Mouse (Mus musculus): ENCODE results near the gene Rere. TPM values are rescaled to one million over a fixed set of nuclear protein-coding genes. Genes with fewer than 3 reads are reported as not detected.
A peak's percentile ranks its signal among the peaks of the same experiment; 100 is the strongest.

The Rere gene
- polyA plus RNA-seq, 1 experiment from 2014 or later, result 44.4 TPM

DNA sequence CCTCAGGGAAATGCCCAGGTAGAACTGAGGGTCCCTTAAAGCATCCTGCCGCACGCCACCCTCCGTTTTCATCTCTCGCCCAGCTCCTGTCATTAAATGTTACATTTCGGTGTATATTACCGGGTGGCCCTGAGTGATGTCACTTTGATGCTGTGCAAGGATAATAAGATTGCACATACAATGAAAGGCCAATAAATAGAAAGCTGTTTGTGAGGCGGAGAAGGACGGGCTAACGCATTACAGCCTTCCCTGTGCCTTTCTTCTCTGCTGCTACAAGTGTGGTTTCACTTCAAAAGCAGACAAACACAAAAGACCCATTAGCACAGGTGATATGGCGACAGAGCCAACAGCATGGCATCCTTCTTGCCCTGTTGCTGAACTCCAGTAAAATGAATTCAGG is 320.0 kb downstream of the Rere start:
- Histone ChIP-seq H3K4me1 (replicated peaks; ENCODE audit: control insufficient read depth, insufficient read depth, low read length) (peaks cover 33% of the 10 kb centered on the region), H3K27ac (peak overlapping the region; percentile 72), H3K27me3 (ENCODE audit: control insufficient read depth, insufficient read depth, low read length) (no peaks in the 10 kb centered on the region), H3K4me2 (replicated peaks) (no peak overlapping the region), H3K4me3 (replicated peaks; ENCODE audit: low read length) (no peak overlapping the region), H3K9ac (no peak overlapping the region), H3K9me3 (ENCODE audit: control insufficient read depth, low read length) (no peaks in the 10 kb centered on the region), H3K36me3 (replicated peaks; ENCODE audit: control insufficient read depth, insufficient read depth) (no peaks in the 10 kb centered on the region)
- WGBS, result 64% methylated on average over 10 of the region's 10 CpGs
- ATAC-seq (ENCODE audit: low FRiP score), result no peak
- no peak for DNase-seq (ENCODE audit: low spot score)

GRCm38 (mm10) chr4:150603366-150604061 is 322.1 kb downstream of the Rere start:
- 100% methylated on average over 1 of the region's 1 CpGs for WGBS
- Histone ChIP-seq H3K4me2 (replicated peaks) (no peak overlapping the region), H3K36me3 (replicated peaks; ENCODE audit: control insufficient read depth, insufficient read depth) (no peaks in the 10 kb centered on the region), H3K27me3 (ENCODE audit: control insufficient read depth, insufficient read depth, low read length) (no peaks in the 10 kb centered on the region), H3K4me3 (replicated peaks; ENCODE audit: low read length) (no peak overlapping the region), H3K27ac (no peak overlapping the region), H3K4me1 (replicated peaks; ENCODE audit: control insufficient read depth, insufficient read depth, low read length) (peaks cover 45% of the 10 kb centered on the region), H3K9ac (no peak overlapping the region), H3K9me3 (ENCODE audit: control insufficient read depth, low read length) (no peaks in the 10 kb centered on the region)
- ATAC-seq (ENCODE audit: low FRiP score) (no peak), DNase-seq (ENCODE audit: low spot score) (no peak)

GRCm38 (mm10) chr4:150605804-150606203 is 324.4 kb downstream of the Rere start:
- Histone ChIP-seq H3K4me3 (replicated peaks; ENCODE audit: low read length) (no peak overlapping the region), H3K9me3 (ENCODE audit: control insufficient read depth, low read length) (no peaks in the 10 kb centered on the region), H3K36me3 (replicated peaks; ENCODE audit: control insufficient read depth, insufficient read depth) (no peaks in the 10 kb centered on the region; the same call in 1 of the 2 replicates), H3K27ac (peak overlapping the region; percentile 91), H3K4me2 (replicated peaks) (no peak overlapping the region), H3K27me3 (ENCODE audit: control insufficient read depth, insufficient read depth, low read length) (no peaks in the 10 kb centered on the region), H3K9ac (no peak overlapping the region), H3K4me1 (replicated peaks; ENCODE audit: control insufficient read depth, insufficient read depth, low read length) (peaks cover 34% of the 10 kb centered on the region)
- no peak for ATAC-seq (ENCODE audit: low FRiP score)
- 83% methylated on average over 3 of the region's 3 CpGs for WGBS
- DNase-seq (ENCODE audit: low spot score), result no peak

DNA sequence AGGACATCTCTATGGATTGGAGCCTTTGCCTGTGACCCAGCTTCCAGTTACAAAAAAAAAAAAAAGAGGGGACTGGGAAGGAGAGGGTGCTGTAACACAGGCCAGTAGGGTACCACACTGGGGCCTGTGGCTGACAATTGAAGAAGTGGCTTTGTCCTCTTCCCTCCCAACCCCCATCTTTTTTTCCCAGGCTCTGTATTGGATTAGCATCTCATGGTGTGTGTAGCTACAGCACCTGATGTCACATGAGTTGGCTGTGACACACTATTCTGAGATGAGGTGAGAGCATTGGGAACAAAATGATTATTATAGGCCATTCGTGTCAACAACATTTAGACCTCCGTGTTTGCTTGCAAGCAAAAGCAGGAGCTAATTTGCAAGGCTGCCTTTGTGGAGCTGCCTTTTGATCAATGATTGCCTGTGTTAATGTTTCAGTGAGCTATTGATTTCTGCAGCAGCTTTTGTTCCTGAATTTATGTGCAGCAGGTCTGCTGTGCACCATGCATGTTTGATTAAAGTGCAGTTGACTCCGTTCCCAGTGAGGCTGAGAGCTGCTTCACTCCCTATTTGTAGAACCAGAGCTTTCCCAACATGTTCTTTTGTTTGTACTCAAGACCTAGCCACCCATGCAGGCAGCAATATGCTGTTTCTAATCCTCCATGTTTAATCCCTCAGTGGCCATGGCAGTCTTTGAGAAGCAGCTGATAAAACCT is 325.2 kb downstream of the Rere start:
- DNase-seq (ENCODE audit: low spot score), result peak; percentile 50
- Histone ChIP-seq H3K27ac (peak overlapping the region; percentile 91), H3K36me3 (replicated peaks; ENCODE audit: control insufficient read depth, insufficient read depth) (peaks cover 6% of the 10 kb centered on the region), H3K27me3 (ENCODE audit: control insufficient read depth, insufficient read depth, low read length) (no peaks in the 10 kb centered on the region), H3K4me1 (replicated peaks; ENCODE audit: control insufficient read depth, insufficient read depth, low read length) (peaks cover 34% of the 10 kb centered on the region), H3K9me3 (ENCODE audit: control insufficient read depth, low read length) (no peaks in the 10 kb centered on the region), H3K4me3 (replicated peaks; ENCODE audit: low read length) (no peak overlapping the region), H3K4me2 (replicated peaks) (no peak overlapping the region), H3K9ac (peak overlapping the region; percentile 6; the same call in 1 of the 2 replicates)
- peak; percentile 59; the same call in 1 of the 2 replicates for ATAC-seq (ENCODE audit: low FRiP score)
- 22% methylated on average over 3 of the region's 3 CpGs for WGBS

DNA sequence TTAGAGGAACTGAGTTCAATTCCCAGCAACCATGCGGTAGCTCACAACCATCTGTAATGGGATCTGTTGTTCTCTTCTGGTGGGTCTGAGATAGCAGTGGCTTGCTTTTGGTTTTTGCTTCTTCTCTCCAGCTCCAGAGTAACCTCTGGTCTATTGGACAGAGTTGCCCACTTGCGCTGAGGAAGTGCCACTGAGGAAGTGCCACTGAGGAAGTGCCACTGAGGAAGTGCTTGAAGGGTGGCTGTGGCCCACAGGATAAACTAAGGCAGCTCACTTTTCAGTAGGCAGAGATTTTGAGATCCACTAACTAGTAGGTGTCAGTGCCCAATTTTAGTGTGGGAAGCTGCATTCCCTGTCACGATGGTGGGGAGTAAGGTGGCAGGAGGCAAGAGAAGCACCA is 327.2 kb downstream of the Rere start:
- peaks cover 26% of the 10 kb centered on the region for H3K36me3 ChIP-seq (replicated peaks; ENCODE audit: control insufficient read depth, insufficient read depth)
- H3K4me1 ChIP-seq (replicated peaks; ENCODE audit: control insufficient read depth, insufficient read depth, low read length), result peaks cover 34% of the 10 kb centered on the region
- WGBS, result 95% methylated on average over 3 of the region's 3 CpGs
- H3K9ac ChIP-seq, result no peak overlapping the region
- H3K27ac ChIP-seq, result no peak overlapping the region
- DNase-seq (ENCODE audit: low spot score) (no peak), ATAC-seq (ENCODE audit: low FRiP score) (no peak)
- H3K27me3 ChIP-seq (ENCODE audit: control insufficient read depth, insufficient read depth, low read length), result no peaks in the 10 kb centered on the region
- no peaks in the 10 kb centered on the region for H3K9me3 ChIP-seq (ENCODE audit: control insufficient read depth, low read length)
- no peak overlapping the region for H3K4me3 ChIP-seq (replicated peaks; ENCODE audit: low read length)
- H3K4me2 ChIP-seq (replicated peaks), result no peak overlapping the region

DNA sequence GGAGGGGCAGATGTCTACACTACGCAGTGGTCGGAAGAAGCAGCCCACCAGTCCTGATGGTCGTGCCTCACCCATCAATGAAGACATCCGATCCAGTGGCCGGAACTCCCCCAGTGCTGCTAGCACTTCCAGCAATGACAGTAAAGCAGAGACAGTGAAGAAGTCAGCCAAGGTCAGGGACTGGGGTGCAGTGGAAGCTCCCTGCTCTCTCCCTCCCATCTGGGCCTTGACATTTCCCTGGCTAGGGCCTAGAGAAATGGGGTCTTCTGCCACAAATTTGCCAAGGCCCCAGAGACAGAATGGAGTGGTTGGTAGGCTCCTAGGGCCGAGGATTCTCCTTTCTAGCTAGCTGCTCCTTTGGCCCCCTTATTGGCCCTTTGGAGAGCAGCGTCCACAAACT is 332.3 kb downstream of the Rere start:
- WGBS, result 94% methylated on average over 7 of the region's 7 CpGs

GRCm38 (mm10) chr4:150615251-150616028 is 334.0 kb downstream of the Rere start:
- Histone ChIP-seq H3K4me1 (replicated peaks; ENCODE audit: control insufficient read depth, insufficient read depth, low read length) (no peaks in the 10 kb centered on the region), H3K4me2 (replicated peaks) (no peak overlapping the region), H3K36me3 (replicated peaks; ENCODE audit: control insufficient read depth, insufficient read depth) (peaks cover 93% of the 10 kb centered on the region), H3K9me3 (ENCODE audit: control insufficient read depth, low read length) (no peaks in the 10 kb centered on the region), H3K27ac (no peak overlapping the region), H3K4me3 (replicated peaks; ENCODE audit: low read length) (no peak overlapping the region), H3K27me3 (ENCODE audit: control insufficient read depth, insufficient read depth, low read length) (no peaks in the 10 kb centered on the region), H3K9ac (no peak overlapping the region)
- ATAC-seq (ENCODE audit: low FRiP score), result no peak
- DNase-seq (ENCODE audit: low spot score), result no peak
- 97% methylated on average over 12 of the region's 12 CpGs for WGBS

More for the DNA sequence above, 332.3 kb downstream of the Rere start:
- Histone ChIP-seq H3K9ac (no peak overlapping the region), H3K36me3 (replicated peaks; ENCODE audit: control insufficient read depth, insufficient read depth) (peaks cover 77% of the 10 kb centered on the region), H3K27ac (no peak overlapping the region), H3K4me1 (replicated peaks; ENCODE audit: control insufficient read depth, insufficient read depth, low read length) (no peaks in the 10 kb centered on the region), H3K4me2 (replicated peaks) (no peak overlapping the region), H3K9me3 (ENCODE audit: control insufficient read depth, low read length) (no peaks in the 10 kb centered on the region), H3K27me3 (ENCODE audit: control insufficient read depth, insufficient read depth, low read length) (no peaks in the 10 kb centered on the region), H3K4me3 (replicated peaks; ENCODE audit: low read length) (no peak overlapping the region)
- ATAC-seq (ENCODE audit: low FRiP score), result no peak
- DNase-seq (ENCODE audit: low spot score), result no peak

DNA sequence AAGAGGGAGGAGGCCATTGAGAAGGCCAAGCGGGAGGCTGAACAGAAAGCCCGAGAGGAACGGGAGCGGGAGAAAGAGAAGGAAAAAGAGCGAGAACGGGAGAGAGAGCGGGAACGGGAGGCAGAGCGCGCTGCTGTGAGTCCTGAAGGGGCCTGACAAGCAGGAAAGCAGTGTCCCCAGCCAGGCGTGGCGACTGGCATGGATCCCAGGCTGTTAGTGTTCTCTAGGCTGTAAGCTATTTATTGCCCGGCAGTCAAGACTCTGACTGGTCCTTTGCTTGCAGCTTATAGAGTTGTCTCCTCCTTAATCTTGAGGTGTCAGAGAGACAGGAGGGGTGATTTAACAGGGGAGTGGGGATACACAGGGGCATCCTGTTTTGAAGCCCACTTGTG is 334.6 kb downstream of the Rere start:
- H3K27ac ChIP-seq, result peak overlapping the region; percentile 14; the same call in 1 of the 2 replicates
- DNase-seq (ENCODE audit: low spot score), result no peak

DNA sequence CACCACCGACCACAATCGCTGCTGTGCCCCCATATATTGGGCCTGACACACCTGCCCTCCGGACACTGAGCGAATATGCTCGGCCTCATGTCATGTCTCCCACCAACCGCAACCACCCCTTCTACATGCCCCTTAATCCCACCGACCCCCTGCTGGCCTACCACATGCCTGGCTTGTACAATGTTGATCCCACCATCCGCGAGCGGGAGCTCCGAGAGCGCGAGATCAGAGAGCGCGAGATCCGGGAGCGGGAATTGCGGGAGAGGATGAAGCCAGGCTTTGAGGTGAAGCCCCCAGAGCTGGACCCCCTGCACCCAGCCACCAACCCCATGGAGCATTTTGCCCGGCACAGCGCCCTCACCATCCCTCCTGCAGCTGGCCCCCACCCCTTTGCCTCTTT is 335.4 kb downstream of the Rere start:
- Histone ChIP-seq H3K4me3 (replicated peaks; ENCODE audit: low read length) (no peak overlapping the region), H3K4me1 (replicated peaks; ENCODE audit: control insufficient read depth, insufficient read depth, low read length) (no peaks in the 10 kb centered on the region), H3K27ac (no peak overlapping the region), H3K9me3 (ENCODE audit: control insufficient read depth, low read length) (no peaks in the 10 kb centered on the region), H3K27me3 (ENCODE audit: control insufficient read depth, insufficient read depth, low read length) (no peaks in the 10 kb centered on the region), H3K9ac (no peak overlapping the region), H3K36me3 (replicated peaks; ENCODE audit: control insufficient read depth, insufficient read depth) (peaks cover 95% of the 10 kb centered on the region), H3K4me2 (replicated peaks) (no peak overlapping the region)
- no peak for ATAC-seq (ENCODE audit: low FRiP score)
- 94% methylated on average over 20 of the region's 20 CpGs for WGBS
- DNase-seq (ENCODE audit: low spot score), result no peak

More for the DNA sequence above, 334.6 kb downstream of the Rere start:
- Histone ChIP-seq H3K9me3 (ENCODE audit: control insufficient read depth, low read length) (no peaks in the 10 kb centered on the region), H3K4me1 (replicated peaks; ENCODE audit: control insufficient read depth, insufficient read depth, low read length) (no peaks in the 10 kb centered on the region), H3K27me3 (ENCODE audit: control insufficient read depth, insufficient read depth, low read length) (no peaks in the 10 kb centered on the region), H3K36me3 (replicated peaks; ENCODE audit: control insufficient read depth, insufficient read depth) (peaks cover 99% of the 10 kb centered on the region), H3K4me2 (replicated peaks) (no peak overlapping the region), H3K4me3 (replicated peaks; ENCODE audit: low read length) (no peak overlapping the region), H3K9ac (no peak overlapping the region)
- 87% methylated on average over 13 of the region's 13 CpGs for WGBS
- no peak for ATAC-seq (ENCODE audit: low FRiP score)
